Mouse (Mus musculus) urinary bladder, postnatal 4 days (tissue): ENCODE measurements around the gene Mybph.
"Not testable (repeated sequence)": the region's sequence is repeated elsewhere in the genome, so short reads cannot be mapped to it uniquely, and the experiment has no call there.

ENCODE experiments used
- DNase-seq, 2 experiments: peaks; one replicate each; pipeline ENCODE4 v3.0.0; 2021 to 2022; ENCODE audit warnings: low spot score in 2 of 2

Gene Mybph

GRCm38 (mm10) chr1:134232778-134233531 lies 39.7 kb downstream of the Mybph start:
- no peak for DNase-seq

- DNase-seq = no peak
Observed at GRCm38 (mm10) chr1:134233681-134234454, 40.6 kb downstream of the Mybph start.

- DNase-seq = no peak
Observed at GRCm38 (mm10) chr1:134234455-134235390, 41.5 kb downstream of the Mybph start.

GRCm38 (mm10) chr1:134235391-134235921 lies 42.2 kb downstream of the Mybph start, which contains the start of gene Adora1:
TSS of gene Adora1 (minus strand) at chr1:134235431.
- no peak for DNase-seq

- no peak for DNase-seq
Observed at GRCm38 (mm10) chr1:134236142-134236541, 42.9 kb downstream of the Mybph start.

GRCm38 (mm10) chr1:134237438-134237837 lies 44.2 kb downstream of the Mybph start:
- DNase-seq = no peak

- DNase-seq = no peak
Observed at GRCm38 (mm10) chr1:134240701-134241100, 47.5 kb downstream of the Mybph start.

- DNase-seq = no peak
Observed at GRCm38 (mm10) chr1:134241298-134241697, 48.0 kb downstream of the Mybph start.

GRCm38 (mm10) chr1:134242286-134242685 lies 49.0 kb downstream of the Mybph start:
- DNase-seq = no peak

- no peak for DNase-seq
Observed at GRCm38 (mm10) chr1:134243505-134243904, 50.3 kb downstream of the Mybph start.

- DNase-seq = peak; percentile 84 to 94
Observed at GRCm38 (mm10) chr1:134243948-134244914, 51.0 kb downstream of the Mybph start.

GRCm38 (mm10) chr1:134245004-134245717 lies 51.9 kb downstream of the Mybph start:
- DNase-seq = no peak

- DNase-seq = no peak
Observed at GRCm38 (mm10) chr1:134246590-134246989, 53.3 kb downstream of the Mybph start.

GRCm38 (mm10) chr1:134249681-134250080 lies 56.4 kb downstream of the Mybph start:
- not testable (repeated sequence) for DNase-seq
